25 mouse cellular contexts compared by ENCODE assay signal in the genomic region with DNA sequence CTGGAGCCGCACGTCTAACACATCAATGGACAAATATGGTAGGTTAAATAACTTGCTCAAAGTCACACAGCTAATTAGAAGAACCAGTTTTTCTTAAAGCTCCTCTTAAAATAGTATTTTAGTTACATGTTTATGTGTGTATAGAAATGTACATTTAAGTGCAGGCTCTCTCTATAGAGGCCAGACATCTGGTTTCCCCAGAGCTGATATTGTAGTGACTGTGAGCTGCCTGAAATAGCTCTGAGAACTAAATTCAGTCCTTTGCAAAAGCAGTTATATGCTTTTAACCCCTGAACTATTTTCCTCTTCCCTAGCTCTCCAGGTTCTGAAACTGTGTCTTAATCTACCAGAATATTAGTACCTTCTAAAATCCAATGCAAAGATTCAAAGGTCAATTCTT. TPM values are rescaled to one million over a fixed set of nuclear protein-coding genes. Genes with fewer than 3 reads are reported as not detected.
DNase-seq lines count a peak whose midpoint lies in the region; ATAC-seq and TF ChIP-seq lines count a peak whose summit lies in the region.
"Had no signal": no experiment of that assay in that cellular context is flagged by ENCODE, and none has a peak within 500 bp of the region (broad histone marks: within the 10 kb centered on the region; RNA-seq: fewer than 3 reads in every experiment).

No protein-coding gene starts in this region.

- H3K27me3 ChIP-seq in testis, adult 2 months (ENCODE audit: control insufficient read depth, insufficient read depth, low read length): no peaks in the 10 kb centered on the region
- H3K27me3 ChIP-seq in forebrain, embryonic 11.5 days (ENCODE audit: control insufficient read depth, insufficient read depth, low read length): no peaks in the 10 kb centered on the region
- H3K27me3 ChIP-seq: CH12.LX; embryonic facial prominence, embryonic 12.5 days; forebrain, embryonic 12.5 days; Patski had no signal

- no peak overlapping the region for H3K9ac ChIP-seq in forebrain, embryonic 11.5 days (ENCODE audit: low read length)
- H3K9ac ChIP-seq: embryonic facial prominence, embryonic 12.5 days; forebrain, embryonic 12.5 days had no signal

- no peaks in the 10 kb centered on the region for H3K36me3 ChIP-seq in testis, adult 2 months (ENCODE audit: control insufficient read depth, insufficient read depth, low read length)
- H3K36me3 ChIP-seq in forebrain, embryonic 11.5 days (ENCODE audit: control insufficient read depth, insufficient read depth, low read length): no peaks in the 10 kb centered on the region
- H3K36me3 ChIP-seq: embryonic facial prominence, embryonic 10.5 days; embryonic facial prominence, embryonic 12.5 days; forebrain, embryonic 12.5 days; G1E had no signal

- no peaks in the 10 kb centered on the region for H3K9me3 ChIP-seq in forebrain, embryonic 11.5 days (ENCODE audit: control insufficient read depth, low read length)
- H3K9me3 ChIP-seq: embryonic facial prominence, embryonic 10.5 days; embryonic facial prominence, embryonic 12.5 days; forebrain, embryonic 12.5 days; G1E had no signal

- H3K4me2 ChIP-seq in forebrain, embryonic 11.5 days (ENCODE audit: low read depth, low read length, severe bottlenecking): no peak overlapping the region
- H3K4me2 ChIP-seq: embryonic facial prominence, embryonic 12.5 days; forebrain, embryonic 12.5 days had no signal

- WGBS in forebrain, embryonic 11.5 days: 91% methylated on average over 2 of the region's 2 CpGs

- TF ChIP-seq POLR2A in testis, adult 2 months (IDR thresholded peaks at IDR 0.05; ENCODE audit: control insufficient read depth, low read depth, low read length): no peak

- DNase-seq in frontal cortex, postnatal 10 days (ENCODE audit: low spot score in 2 of 2): no peak
- DNase-seq in testis, postnatal 14 days (ENCODE audit: low spot score): no peak
- DNase-seq in forebrain, embryonic 11.5 days (ENCODE audit: low spot score): no peak
- DNase-seq: adrenal gland, adult 8-10 months; adrenal gland, postnatal 14 days; adrenal gland, postnatal 36 days; B cell, adult 2 months; cerebellum, adult 11 months; cerebellum, adult 18-20 months; cerebellum, adult 8-10 months; cerebellum, adult 9-11 months; cerebellum, postnatal 14 days; cerebellum, postnatal 36 days had no signal

- peak overlapping the region; percentile 36 for H3K4me3 ChIP-seq in testis, adult 2 months (ENCODE audit: control insufficient read depth, low read depth, low read length)
- H3K4me3 ChIP-seq in forebrain, embryonic 11.5 days (ENCODE audit: low read depth, low read length): no peak overlapping the region
- H3K4me3 ChIP-seq: embryonic facial prominence, embryonic 10.5 days; embryonic facial prominence, embryonic 12.5 days; forebrain, embryonic 12.5 days had no signal

- peak; percentile 5; the same call in 1 of the 2 replicates for ATAC-seq in frontal cortex, adult (ENCODE audit: low TSS enrichment)
- ATAC-seq in forebrain, embryonic 11.5 days (replicated peaks; ENCODE audit: low FRiP score): no peak
- ATAC-seq: activated CD4-positive, CD25-positive, alpha-beta regulatory T cell, adult 4 months; CD4-positive, CD25-positive, alpha-beta regulatory T cell, adult 4 months; forebrain, embryonic 14.5 days; forebrain, embryonic 16.5 days; Patski had no signal

- no peak for TF ChIP-seq CTCF in testis, adult 2 months (IDR thresholded peaks at IDR 0.05; ENCODE audit: control insufficient read depth, insufficient read depth, insufficient replicate concordance, low read depth, low read length)

- no peak overlapping the region for H3K27ac ChIP-seq in testis, adult 2 months (ENCODE audit: control insufficient read depth, insufficient read depth, low read depth, low read length)
- no peak overlapping the region for H3K27ac ChIP-seq in forebrain, embryonic 11.5 days (ENCODE audit: low read depth, low read length)
- H3K27ac ChIP-seq: embryonic facial prominence, embryonic 10.5 days; embryonic facial prominence, embryonic 12.5 days; forebrain, embryonic 12.5 days had no signal

- H3K4me1 ChIP-seq in testis, adult 2 months (ENCODE audit: control insufficient read depth, insufficient read depth, low read length): peaks cover 7% of the 10 kb centered on the region
- 0 out of 2 replicates have a peak, but pooled peaks cover 2% of the 10 kb centered on the region for H3K4me1 ChIP-seq in forebrain, embryonic 11.5 days (replicated peaks; ENCODE audit: control insufficient read depth, insufficient read depth, low read length)
- H3K4me1 ChIP-seq: embryonic facial prominence, embryonic 12.5 days had no signal

RNA-seq across cellular contexts. Expression of a gene that starts 3.2 kb away (rescaled TPM):
- polyA plus RNA-seq in testis, adult 2 months (2012; rRNA removed): 585 and 688 TPM in 2 replicates
- not detected in 2 replicates for polyA plus RNA-seq in forebrain, embryonic 11.5 days (2014; fragmentation: Nextera tagmentation; extraction: Ambion mirVana)
- polyA plus RNA-seq: activated CD4-positive, CD25-positive, alpha-beta regulatory T cell, adult 4 months; CD4-positive, CD25-positive, alpha-beta regulatory T cell, adult 4 months; embryonic facial prominence, embryonic 10.5 days; embryonic facial prominence, embryonic 12.5 days; G1E; Patski had no signal

Comparison
In these comparisons a context has a peak if more than half of its experiments do, and no peak if none do; other contexts are left out.
1. RNA of a gene that starts 3.2 kb away (polyA plus RNA-seq): 585 to 688 TPM in testis, adult 2 months; not detected in forebrain, embryonic 11.5 days; every median in the first group is over 100 times any median in the second.